Mouse (Mus musculus) left cerebral cortex, adult 2 months (tissue): ENCODE measurements around the gene Epb41. TPM values are rescaled to one million over a fixed set of nuclear protein-coding genes. Genes with fewer than 3 reads are reported as not detected.

ENCODE experiments used
- DNase-seq, 2 experiments: peaks; one replicate each; pipeline ENCODE4 v3.0.0; 2021 to 2022; ENCODE audit warnings: low spot score in 2 of 2, mixed read lengths in 1 of 2; ENCODE audit errors: extremely low spot score in 1 of 2
- H3K27ac ChIP-seq: fragments of 200-600 bp; 2 replicates; pipeline ENCODE4 v1.8.1; 2022
- H3K4me3 ChIP-seq: fragments of 200-600 bp; 2 replicates; pipeline ENCODE4 v1.8.1; 2022
- CTCF ChIP-seq: fragments of 200-600 bp; IDR thresholded peaks from 2 replicates; pipeline ENCODE4 v1.8.1; 2022; ENCODE audit warnings: antibody characterized with exemption, mild to moderate bottlenecking, moderate library complexity
- intact Hi-C: fragments of 180-260 bp; cut with DNase I; formaldehyde crosslinking; loops from one replicate; pipeline ENCODE4 v1.15.1; 2025
- total RNA-seq, 2 experiments: library from RNA; stranded (reverse); gene quantifications; 2 replicates each; pipeline ENCODE4 v1.2.3; 2021

Gene Epb41
- total RNA-seq, 2 experiments from 2014 or later: 40.7 to 41.7 TPM

DNA sequence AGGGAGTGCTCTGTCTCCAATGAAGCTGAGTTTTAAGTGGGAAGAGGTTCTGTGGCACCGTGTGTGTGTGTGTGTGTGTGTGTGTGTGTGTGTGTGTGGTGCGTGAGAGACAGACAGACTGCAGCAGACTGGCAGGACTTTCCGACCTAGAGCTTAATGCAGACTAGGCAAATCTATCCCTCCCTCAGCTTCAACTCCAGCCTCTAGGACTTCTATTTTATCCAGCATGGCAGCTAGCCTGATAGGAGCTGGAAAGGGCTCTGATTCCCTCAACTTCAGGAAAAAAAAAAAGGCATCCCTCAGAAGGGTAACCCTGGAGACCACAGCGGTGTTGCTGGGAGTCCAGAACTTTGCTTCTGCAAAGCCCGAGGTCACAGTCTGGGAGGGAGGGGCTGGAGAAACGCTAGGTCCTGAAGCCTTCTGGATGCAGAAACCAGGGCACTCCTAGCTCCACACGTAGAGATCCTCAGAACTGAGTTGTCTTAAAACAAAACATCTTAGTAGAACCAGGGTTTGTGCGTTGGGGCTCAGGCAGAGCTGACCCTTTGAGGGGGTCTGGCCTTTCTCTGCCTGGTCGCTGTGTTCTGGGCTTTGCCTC is 161.0 kb downstream of the Epb41 start:
- Histone ChIP-seq H3K4me3 (no peak overlapping the region), H3K27ac (no peak overlapping the region)
- intact Hi-C loops: no loop called here
- TF ChIP-seq CTCF: no peak
- DNase-seq: no peak

- 0 out of 2 replicates have a peak overlapping the region, but pooled peaks have one; percentile 32 for H3K27ac ChIP-seq
- H3K4me3 ChIP-seq: no peak overlapping the region
- intact Hi-C loops: no loop called here
- DNase-seq: no peak
- TF ChIP-seq CTCF: no peak
Measured at GRCm38 (mm10) chr4:131913526-131913925, 161.6 kb downstream of the Epb41 start.

DNA sequence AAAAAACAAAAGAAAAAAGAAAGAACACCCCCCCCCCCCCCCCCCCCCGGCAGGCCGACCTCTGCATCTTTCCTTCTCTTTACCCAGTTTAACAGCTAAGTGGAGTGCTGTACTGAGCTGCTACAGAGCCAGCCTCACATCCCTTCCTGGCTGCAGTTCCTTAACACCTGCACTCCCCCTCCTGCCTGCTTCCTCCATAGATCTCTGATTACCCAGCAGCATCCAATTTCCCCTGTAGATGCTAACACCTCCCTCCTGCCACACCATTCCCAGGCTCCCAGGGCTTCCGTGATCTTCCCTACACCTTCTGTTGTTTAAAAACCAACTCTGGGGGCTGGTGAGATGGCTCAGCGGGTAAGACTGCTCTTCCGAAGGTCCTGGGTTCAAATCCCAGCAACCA is 163.6 kb downstream of the Epb41 start:
- intact Hi-C loops: no loop called here
- no peak for DNase-seq

GRCm38 (mm10) chr4:131910237-131910994 is 164.7 kb downstream of the Epb41 start:
- DNase-seq: no peak
- no peak for TF ChIP-seq CTCF
- no peak overlapping the region for H3K27ac ChIP-seq
- intact Hi-C loops: no loop called here
- no peak overlapping the region for H3K4me3 ChIP-seq

More for the DNA sequence above, 163.6 kb downstream of the Epb41 start:
- H3K4me3 ChIP-seq: no peak overlapping the region
- no peak overlapping the region for H3K27ac ChIP-seq
- TF ChIP-seq CTCF: no peak

DNA sequence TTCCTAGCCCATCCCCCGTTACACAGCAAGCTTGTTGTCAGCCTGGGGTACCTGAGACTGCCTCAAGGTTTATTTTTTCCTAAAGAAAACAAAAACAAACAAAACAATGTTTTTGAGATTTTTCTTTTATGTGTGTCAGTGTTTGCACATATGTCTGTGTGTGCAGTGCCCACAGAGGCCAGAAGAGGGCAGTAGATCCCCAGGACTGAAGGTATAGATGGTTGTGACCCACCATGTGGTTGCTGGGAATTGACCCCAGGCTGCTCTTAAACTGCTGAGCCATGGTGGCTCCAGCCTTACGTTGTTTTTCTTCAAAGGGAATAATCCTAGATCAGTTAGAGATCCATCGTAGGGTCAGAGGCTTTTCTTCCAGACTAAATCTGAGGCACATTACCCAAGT is 167.2 kb downstream of the Epb41 start:
- DNase-seq: no peak
- peak; percentile 43 for TF ChIP-seq CTCF
- no peak overlapping the region for H3K4me3 ChIP-seq
- intact Hi-C loops: no loop called here
- no peak overlapping the region for H3K27ac ChIP-seq

- no peak for DNase-seq
- intact Hi-C loops: no loop called here
- no peak for TF ChIP-seq CTCF
- H3K27ac ChIP-seq: no peak overlapping the region
- H3K4me3 ChIP-seq: no peak overlapping the region
Measured at GRCm38 (mm10) chr4:131906423-131906822, 168.7 kb downstream of the Epb41 start.

DNA sequence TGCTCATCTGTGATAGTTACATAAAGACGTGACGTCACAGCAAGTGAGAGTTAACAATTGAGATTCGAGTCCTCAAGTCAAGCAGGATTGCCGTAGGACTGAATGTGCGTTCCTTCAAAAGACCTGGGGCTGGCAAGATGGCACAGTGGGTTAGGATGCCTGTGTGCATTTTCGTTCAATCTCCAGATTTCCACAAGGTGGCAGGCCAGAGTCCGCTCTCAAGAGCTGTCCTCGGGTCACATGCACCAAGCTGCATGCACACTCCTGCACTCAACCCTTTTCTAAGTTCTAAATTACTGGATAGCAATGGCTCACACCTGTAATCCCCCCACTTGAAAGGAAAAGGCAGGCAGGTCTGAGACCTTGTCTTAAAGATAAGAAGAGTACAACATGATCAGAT is 170.6 kb downstream of the Epb41 start:
- DNase-seq: peak in 1 of 2 experiments; percentile 32
- Histone ChIP-seq H3K4me3 (no peak overlapping the region), H3K27ac (no peak overlapping the region)
- intact Hi-C loops: no loop called here
- TF ChIP-seq CTCF: peak; percentile 59

DNA sequence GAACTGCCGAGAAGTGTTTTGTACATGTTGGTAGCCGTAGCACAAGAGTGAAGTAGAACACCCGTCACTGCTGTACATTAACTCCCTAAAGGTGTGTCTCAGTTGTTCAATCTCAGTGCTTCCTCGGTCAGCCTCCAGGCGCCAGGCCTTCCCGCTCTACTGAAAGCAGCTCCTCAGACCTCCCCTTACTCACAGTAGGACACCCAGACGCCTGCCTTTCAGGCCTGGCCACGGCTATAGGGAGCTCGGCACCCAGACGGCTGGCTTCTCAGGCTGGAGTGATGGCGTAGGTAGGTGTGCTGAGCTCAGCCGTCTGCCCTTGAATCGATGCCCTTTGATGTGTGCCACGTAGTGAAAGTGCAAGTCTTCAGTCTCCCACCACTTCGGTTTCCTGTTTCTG is 174.0 kb downstream of the Epb41 start:
- intact Hi-C loops: no loop called here

DNA sequence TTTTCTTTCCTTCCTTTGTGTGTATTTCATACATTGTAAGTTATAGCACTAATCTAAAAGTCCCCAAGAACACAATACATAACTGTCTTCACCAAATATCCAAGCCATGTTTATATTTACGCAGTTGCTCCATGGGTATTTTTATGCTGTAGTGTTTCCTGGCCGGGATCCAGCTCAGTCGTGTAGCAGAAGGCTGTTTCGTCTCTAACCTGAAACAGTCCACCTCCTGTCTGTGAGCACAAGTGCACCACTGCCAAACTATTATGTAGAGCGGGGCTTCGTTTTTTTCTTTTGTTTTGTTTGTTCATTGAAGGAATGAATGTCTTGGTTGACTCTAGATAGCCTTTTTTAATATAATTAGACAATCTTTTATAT is 176.0 kb downstream of the Epb41 start:
- Histone ChIP-seq H3K27ac (no peak overlapping the region), H3K4me3 (no peak overlapping the region)
- no peak for DNase-seq
- no peak for TF ChIP-seq CTCF
- intact Hi-C loops: no loop called here

More for the DNA sequence above, 174.0 kb downstream of the Epb41 start:
- no peak for TF ChIP-seq CTCF
- no peak overlapping the region for H3K27ac ChIP-seq
- H3K4me3 ChIP-seq: no peak overlapping the region
- no peak for DNase-seq

DNA sequence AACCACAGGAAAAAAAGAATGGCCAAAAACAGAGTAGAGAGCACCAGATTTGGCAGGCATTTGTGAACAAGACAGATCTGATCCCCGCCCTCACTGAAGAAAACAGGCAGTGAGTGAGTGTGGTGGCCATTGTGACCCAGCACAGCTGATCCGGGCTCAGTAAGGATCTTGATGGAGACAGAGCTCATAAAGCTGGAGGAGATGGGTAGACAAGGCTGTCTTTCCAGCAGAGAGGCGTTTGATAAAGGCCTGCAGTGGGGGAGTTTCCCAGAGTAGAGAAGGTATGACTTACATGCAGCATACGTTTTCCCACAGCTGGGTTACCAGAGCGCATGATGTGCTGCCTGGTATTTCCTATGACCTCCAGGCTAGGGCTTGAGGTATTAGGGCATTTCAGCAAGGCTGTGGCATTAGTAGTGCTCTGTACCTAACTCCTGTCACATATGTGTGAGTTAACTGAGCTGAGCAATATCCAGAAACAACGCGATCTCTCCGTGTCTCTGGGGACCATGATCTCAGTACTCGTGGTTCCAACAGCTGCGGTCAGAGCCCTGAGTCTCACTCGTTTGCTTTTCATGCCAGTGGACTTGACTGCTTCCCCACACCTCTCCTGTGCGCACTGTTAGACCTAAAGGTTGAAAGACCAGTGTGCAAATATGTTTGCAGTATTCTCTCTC is 176.5 kb downstream of the Epb41 start:
- TF ChIP-seq CTCF: no peak
- DNase-seq: no peak

GRCm38 (mm10) chr4:131897787-131898186 is 177.3 kb downstream of the Epb41 start:
- no peak for DNase-seq
- Histone ChIP-seq H3K27ac (no peak overlapping the region), H3K4me3 (no peak overlapping the region)
- no peak for TF ChIP-seq CTCF
- intact Hi-C loops: no loop called here

More for the DNA sequence above, 176.5 kb downstream of the Epb41 start:
- H3K4me3 ChIP-seq: no peak overlapping the region
- intact Hi-C loops: no loop called here
- H3K27ac ChIP-seq: no peak overlapping the region

- intact Hi-C loops: no loop called here
- no peak for TF ChIP-seq CTCF
- DNase-seq: no peak
- no peak overlapping the region for H3K4me3 ChIP-seq
- H3K27ac ChIP-seq: no peak overlapping the region
Measured at GRCm38 (mm10) chr4:131897109-131897508, 178.0 kb downstream of the Epb41 start.
